Mouse (Mus musculus): ENCODE measurements around the gene Pla1a. TPM values are rescaled to one million over a fixed set of nuclear protein-coding genes. Genes with fewer than 3 reads are reported as not detected.
A peak's percentile ranks its signal among the peaks of the same experiment; 100 is the strongest.

Gene Pla1a
- total RNA-seq, 1 experiment from 2014 or later: not detected

GRCm38 (mm10) chr16:38359241-38359640, 73.7 kb downstream of the Pla1a start:
- ATAC-seq (replicated peaks; ENCODE audit: insufficient number of reproducible peaks, low FRiP score, low TSS enrichment, poor library complexity, severe bottlenecking): no peak

GRCm38 (mm10) chr16:38358256-38358812, 74.6 kb downstream of the Pla1a start:
- ATAC-seq (replicated peaks; ENCODE audit: insufficient number of reproducible peaks, low FRiP score, low TSS enrichment, poor library complexity, severe bottlenecking): no peak

- ATAC-seq (replicated peaks; ENCODE audit: insufficient number of reproducible peaks, low FRiP score, low TSS enrichment, poor library complexity, severe bottlenecking): no peak
These were observed 78.6 kb downstream of the Pla1a start for GRCm38 (mm10) chr16:38354185-38354913.

GRCm38 (mm10) chr16:38353642-38354041, 79.3 kb downstream of the Pla1a start:
- ATAC-seq (replicated peaks; ENCODE audit: insufficient number of reproducible peaks, low FRiP score, low TSS enrichment, poor library complexity, severe bottlenecking): no peak

- no peak for ATAC-seq (replicated peaks; ENCODE audit: insufficient number of reproducible peaks, low FRiP score, low TSS enrichment, poor library complexity, severe bottlenecking)
These were observed 80.1 kb downstream of the Pla1a start for GRCm38 (mm10) chr16:38352851-38353250.

- no peak for ATAC-seq (replicated peaks; ENCODE audit: insufficient number of reproducible peaks, low FRiP score, low TSS enrichment, poor library complexity, severe bottlenecking)
These were observed 80.9 kb downstream of the Pla1a start for GRCm38 (mm10) chr16:38352031-38352430.

GRCm38 (mm10) chr16:38350939-38351338, 82.0 kb downstream of the Pla1a start:
- ATAC-seq (replicated peaks; ENCODE audit: insufficient number of reproducible peaks, low FRiP score, low TSS enrichment, poor library complexity, severe bottlenecking): no peak

- ATAC-seq (replicated peaks; ENCODE audit: insufficient number of reproducible peaks, low FRiP score, low TSS enrichment, poor library complexity, severe bottlenecking): no peak
These were observed 82.5 kb downstream of the Pla1a start for GRCm38 (mm10) chr16:38350361-38350855.

GRCm38 (mm10) chr16:38349881-38350280, 83.1 kb downstream of the Pla1a start:
- no peak for ATAC-seq (replicated peaks; ENCODE audit: insufficient number of reproducible peaks, low FRiP score, low TSS enrichment, poor library complexity, severe bottlenecking)

- ATAC-seq (replicated peaks; ENCODE audit: insufficient number of reproducible peaks, low FRiP score, low TSS enrichment, poor library complexity, severe bottlenecking): no peak; the same call in 1 of the 2 replicates
These were observed 84.7 kb downstream of the Pla1a start for GRCm38 (mm10) chr16:38348217-38348761.

GRCm38 (mm10) chr16:38347588-38347987, 85.4 kb downstream of the Pla1a start:
- no peak for ATAC-seq (replicated peaks; ENCODE audit: insufficient number of reproducible peaks, low FRiP score, low TSS enrichment, poor library complexity, severe bottlenecking)

GRCm38 (mm10) chr16:38346529-38347325, 86.2 kb downstream of the Pla1a start, which contains the start of the genes Cox17 and Gm21987:
TSS of gene Cox17 (plus strand) at chr16:38346991.
TSS of gene Gm21987 (plus strand) at chr16:38347040.
- peak; percentile 97 for ATAC-seq (replicated peaks; ENCODE audit: insufficient number of reproducible peaks, low FRiP score, low TSS enrichment, poor library complexity, severe bottlenecking)

Other genes starting within 250 kb of the Pla1a start
- gene Nr1i2, start 138.3 kb downstream of the Pla1a start, total RNA-seq (2017): not detected in 3 replicates
- 0.21 TPM in 1 of 3 replicates, not detected in the others for gene Maats1, start 91.0 kb downstream of the Pla1a start, total RNA-seq (2017)
- 312 to 519 TPM (median 389 TPM) in 3 replicates for gene Cox17, start 86.2 kb downstream of the Pla1a start, total RNA-seq (2017)
- gene Gm21987, start 86.1 kb downstream of the Pla1a start, total RNA-seq (2017): not detected in 3 replicates
- not detected in 3 replicates for gene Popdc2, start 70.9 kb downstream of the Pla1a start, total RNA-seq (2017)
- 14.6 to 25.9 TPM (median 16.7 TPM) in 3 replicates for gene Adprh, start 19.6 kb upstream of the Pla1a start, total RNA-seq (2017)
- gene Cd80, start 22.4 kb upstream of the Pla1a start, total RNA-seq (2017): 5.9 to 10.5 TPM (median 6.7 TPM) in 3 replicates
- gene Timmdc1, start 89.5 kb upstream of the Pla1a start, total RNA-seq (2017): 11.9 to 26.7 TPM (median 17.7 TPM) in 3 replicates
- gene Poglut1, start 117.1 kb upstream of the Pla1a start, total RNA-seq (2017): 11.8 to 14.3 TPM (median 12.6 TPM) in 3 replicates
- 25.3 to 36.8 TPM (median 31.7 TPM) in 3 replicates for gene Tmem39a, start 125.6 kb upstream of the Pla1a start, total RNA-seq (2017)

All from monocyte, adult 5-6 weeks (primary cell).